Mouse (Mus musculus) lung, postnatal 0 days (tissue): ENCODE data around the gene Prrc2a.

Experiments used
- CTCF ChIP-seq: IDR thresholded peaks from 2 replicates; pipeline ENCODE4 v1.5.1; 2016; ENCODE audit warnings: antibody characterized with exemption, mild to moderate bottlenecking
- EP300 ChIP-seq: IDR thresholded peaks from 2 replicates; pipeline ENCODE4 v1.6.1; 2016; ENCODE audit warnings: antibody characterized with exemption, mild to moderate bottlenecking, control low read depth

- TF ChIP-seq CTCF = peak; percentile 73
- TF ChIP-seq EP300 = no peak
Measured at GRCm38 (mm10) chr17:35105740-35106389, 58.8 kb downstream of the Prrc2a start.
